Mouse (Mus musculus): Measurements from ENCODE around the gene Tuba1c. TPM values are rescaled to one million over a fixed set of nuclear protein-coding genes. Genes with fewer than 3 reads are reported as not detected.

The Tuba1c gene
- total and polyA plus RNA-seq, 2 experiments from 2014 or later: 9.6 to 22.6 TPM

DNA sequence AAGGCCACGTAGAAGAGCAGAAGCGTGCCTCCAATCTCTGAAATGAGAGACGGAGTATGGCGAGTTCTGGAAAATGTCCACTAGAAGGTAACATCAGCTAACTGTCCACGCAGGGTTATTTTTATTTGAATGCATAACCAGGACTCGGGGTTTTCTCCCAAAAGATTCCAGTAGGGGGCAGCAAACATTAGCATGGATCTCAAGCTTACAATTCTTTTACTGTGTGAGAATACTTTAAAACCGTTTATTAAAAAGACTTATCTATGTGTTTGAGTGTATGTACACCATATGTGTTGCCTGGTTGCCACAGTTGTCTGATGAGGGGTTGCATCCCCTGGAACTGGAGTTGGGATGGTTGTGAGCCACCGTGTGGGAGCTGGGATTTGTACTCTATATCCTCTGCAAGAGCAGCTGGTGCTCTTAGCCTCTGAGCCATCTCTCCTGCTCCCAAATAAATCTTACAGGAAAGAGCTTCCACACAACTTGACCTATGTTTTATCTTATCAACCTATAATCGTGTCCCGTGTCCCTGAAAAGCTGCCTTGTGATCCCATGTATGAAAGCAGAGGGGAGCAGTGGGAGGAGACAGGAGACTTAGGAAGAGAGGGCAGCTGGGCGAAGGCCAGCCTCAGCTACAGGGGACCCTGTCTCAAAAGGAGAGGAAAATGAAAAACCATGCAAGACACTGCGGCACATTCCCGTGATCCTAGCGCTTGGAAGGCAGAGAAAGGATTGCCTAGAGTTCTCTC lies 29.0 kb upstream of the Tuba1c start:
- Histone ChIP-seq H3K4me1 (ENCODE audit: insufficient read depth, low read length) (no peaks in the 10 kb centered on the region), H3K27me3 (ENCODE audit: insufficient read depth, low read length) (no peaks in the 10 kb centered on the region), H3K27ac (ENCODE audit: low read depth, low read length) (no peak overlapping the region), H3K36me3 (ENCODE audit: insufficient read depth, low read length) (no peaks in the 10 kb centered on the region), H3K4me2 (ENCODE audit: low read depth, low read length, poor library complexity, severe bottlenecking) (peak overlapping the region; percentile 34; the same call in 1 of the 2 replicates), H3K9me3 (ENCODE audit: low read length) (no peaks in the 10 kb centered on the region), H3K9ac (replicated peaks; ENCODE audit: low read length, poor library complexity, severe bottlenecking) (no peak overlapping the region), H3K4me3 (ENCODE audit: low read depth, low read length) (no peak overlapping the region)
- peak; percentile 84 for TF ChIP-seq CTCF (IDR thresholded peaks at IDR 0.05)
- peak; percentile 80 for DNase-seq (ENCODE audit: low spot score)
- 27% methylated on average over 14 of the region's 14 CpGs for WGBS
- ATAC-seq (ENCODE audit: low FRiP score): no peak

DNA sequence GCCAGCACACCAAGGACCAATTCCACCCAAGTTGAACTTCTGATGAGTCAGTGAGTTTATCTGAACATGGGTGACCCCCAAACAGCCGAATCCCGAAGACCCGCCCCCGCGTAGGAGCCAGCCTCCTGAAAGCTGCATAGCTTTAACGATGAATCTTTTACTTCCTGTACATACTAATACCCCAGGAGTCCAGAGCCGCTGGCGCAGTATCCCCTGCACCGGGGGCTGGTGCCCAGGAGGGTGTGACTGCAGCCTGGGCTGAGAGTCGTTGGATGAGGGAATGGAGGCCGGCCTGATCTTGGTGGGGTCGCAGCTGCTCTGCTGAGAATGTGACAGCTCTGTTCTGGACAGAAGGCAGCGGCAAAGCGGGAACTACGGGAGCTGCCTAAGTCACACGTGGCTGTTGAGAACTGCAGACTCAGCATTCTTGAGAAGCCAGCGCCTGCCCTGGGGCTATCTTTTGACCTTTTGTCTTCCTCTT lies 28.2 kb upstream of the Tuba1c start:
- H3K27me3 ChIP-seq (ENCODE audit: insufficient read depth, low read length): no peaks in the 10 kb centered on the region
- H3K4me2 ChIP-seq (ENCODE audit: low read depth, low read length, poor library complexity, severe bottlenecking): peak overlapping the region; percentile 34; the same call in 1 of the 2 replicates
- H3K27ac ChIP-seq (ENCODE audit: low read depth, low read length): no peak overlapping the region
- 15% methylated on average over 17 of the region's 17 CpGs for WGBS
- H3K9me3 ChIP-seq (ENCODE audit: low read length): no peaks in the 10 kb centered on the region
- no peak overlapping the region for H3K9ac ChIP-seq (replicated peaks; ENCODE audit: low read length, poor library complexity, severe bottlenecking)
- H3K36me3 ChIP-seq (ENCODE audit: insufficient read depth, low read length): no peaks in the 10 kb centered on the region
- no peaks in the 10 kb centered on the region for H3K4me1 ChIP-seq (ENCODE audit: insufficient read depth, low read length)
- H3K4me3 ChIP-seq (ENCODE audit: low read depth, low read length): no peak overlapping the region
- no peak for TF ChIP-seq CTCF (IDR thresholded peaks at IDR 0.05)
- ATAC-seq (ENCODE audit: low FRiP score) (no peak), DNase-seq (ENCODE audit: low spot score) (peak; percentile 28)

DNA sequence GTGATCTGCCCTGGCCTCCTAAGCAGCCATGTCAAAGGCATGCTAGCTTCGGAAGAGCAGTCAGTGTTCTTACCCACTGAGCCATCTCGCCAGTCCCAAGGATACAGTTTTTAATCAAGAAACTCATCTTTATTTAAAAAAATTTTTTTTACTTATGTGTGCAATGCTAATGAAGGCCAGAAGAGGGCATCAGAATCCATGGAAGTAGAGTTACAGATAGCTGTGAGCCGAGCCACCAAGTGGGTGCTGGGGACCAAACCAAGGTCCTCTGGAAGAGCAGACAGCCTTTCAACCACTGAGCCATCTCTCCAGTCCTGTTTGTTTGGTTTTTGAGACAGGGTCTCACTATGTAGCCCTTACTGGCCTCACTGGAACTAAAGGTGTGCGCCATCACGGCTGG lies 26.1 kb upstream of the Tuba1c start:
- H3K4me2 ChIP-seq (ENCODE audit: low read depth, low read length, poor library complexity, severe bottlenecking): no peak overlapping the region
- no peak overlapping the region for H3K9ac ChIP-seq (replicated peaks; ENCODE audit: low read length, poor library complexity, severe bottlenecking)
- DNase-seq (ENCODE audit: low spot score) (no peak), ATAC-seq (ENCODE audit: low FRiP score) (no peak)
- no peaks in the 10 kb centered on the region for H3K36me3 ChIP-seq (ENCODE audit: insufficient read depth, low read length)
- no peak overlapping the region for H3K4me3 ChIP-seq (ENCODE audit: low read depth, low read length)
- H3K27me3 ChIP-seq (ENCODE audit: insufficient read depth, low read length): no peaks in the 10 kb centered on the region
- no peak overlapping the region for H3K27ac ChIP-seq (ENCODE audit: low read depth, low read length)
- no peaks in the 10 kb centered on the region for H3K4me1 ChIP-seq (ENCODE audit: insufficient read depth, low read length)
- WGBS: 91% methylated on average over 5 of the region's 5 CpGs
- TF ChIP-seq CTCF (IDR thresholded peaks at IDR 0.05): peak; percentile 29; the same call in 1 of the 2 replicates
- H3K9me3 ChIP-seq (ENCODE audit: low read length): no peaks in the 10 kb centered on the region

DNA sequence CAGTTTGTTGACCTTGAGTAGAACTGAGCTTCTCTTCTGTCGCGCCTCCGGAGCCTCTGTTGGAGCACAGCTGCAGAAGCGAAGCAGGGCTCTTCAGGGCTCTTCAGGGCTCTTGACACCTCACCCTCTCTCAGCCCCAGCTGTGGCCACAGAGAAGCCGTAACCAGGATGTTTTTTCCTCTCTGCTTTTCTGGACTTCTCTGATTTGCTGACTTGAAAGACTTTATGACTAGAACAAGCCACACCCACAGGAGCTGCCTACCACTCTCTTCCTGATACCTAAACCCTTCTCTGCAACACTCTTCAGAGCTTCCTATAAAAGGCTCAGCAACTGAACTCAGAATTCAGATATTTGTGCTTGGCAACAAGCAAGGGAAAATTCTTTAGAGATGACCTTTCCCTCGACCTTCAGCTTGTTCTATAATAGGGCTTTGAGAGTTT lies 20.9 kb upstream of the Tuba1c start:
- Histone ChIP-seq H3K4me2 (ENCODE audit: low read depth, low read length, poor library complexity, severe bottlenecking) (no peak overlapping the region), H3K9me3 (ENCODE audit: low read length) (no peaks in the 10 kb centered on the region), H3K4me3 (ENCODE audit: low read depth, low read length) (no peak overlapping the region), H3K36me3 (ENCODE audit: insufficient read depth, low read length) (no peaks in the 10 kb centered on the region), H3K4me1 (ENCODE audit: insufficient read depth, low read length) (no peaks in the 10 kb centered on the region), H3K27me3 (ENCODE audit: insufficient read depth, low read length) (no peaks in the 10 kb centered on the region), H3K9ac (replicated peaks; ENCODE audit: low read length, poor library complexity, severe bottlenecking) (no peak overlapping the region), H3K27ac (ENCODE audit: low read depth, low read length) (no peak overlapping the region)
- 67% methylated on average over 6 of the region's 6 CpGs for WGBS
- no peak for TF ChIP-seq CTCF (IDR thresholded peaks at IDR 0.05)
- DNase-seq (ENCODE audit: low spot score): no peak
- ATAC-seq (ENCODE audit: low FRiP score): no peak

DNA sequence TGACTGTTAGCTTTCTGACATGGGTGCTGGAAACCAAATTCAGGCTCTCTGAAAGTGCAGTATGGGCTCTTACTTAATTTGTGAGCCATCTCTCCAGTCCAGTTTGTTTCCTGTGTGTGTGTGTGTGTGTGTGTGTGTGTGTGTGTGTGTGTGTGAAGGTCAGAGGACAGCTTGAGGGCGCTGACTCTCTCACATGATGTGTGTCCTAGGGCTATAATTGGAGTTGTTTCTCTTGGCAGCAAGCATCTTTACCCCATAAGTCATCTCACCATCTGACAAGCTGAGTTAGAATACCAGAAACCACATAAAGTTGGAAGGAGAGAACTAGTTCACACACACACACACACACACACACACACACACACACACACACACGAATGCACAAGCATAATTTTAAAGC lies 18.8 kb upstream of the Tuba1c start:
- Histone ChIP-seq H3K27me3 (ENCODE audit: insufficient read depth, low read length) (no peaks in the 10 kb centered on the region), H3K4me2 (ENCODE audit: low read depth, low read length, poor library complexity, severe bottlenecking) (no peak overlapping the region), H3K27ac (ENCODE audit: low read depth, low read length) (no peak overlapping the region), H3K4me1 (ENCODE audit: insufficient read depth, low read length) (no peaks in the 10 kb centered on the region), H3K9me3 (ENCODE audit: low read length) (no peaks in the 10 kb centered on the region), H3K4me3 (ENCODE audit: low read depth, low read length) (no peak overlapping the region), H3K9ac (replicated peaks; ENCODE audit: low read length, poor library complexity, severe bottlenecking) (no peak overlapping the region), H3K36me3 (ENCODE audit: insufficient read depth, low read length) (no peaks in the 10 kb centered on the region)
- ATAC-seq (ENCODE audit: low FRiP score) (no peak), DNase-seq (ENCODE audit: low spot score) (no peak)
- no peak for TF ChIP-seq CTCF (IDR thresholded peaks at IDR 0.05)
- WGBS: 76% methylated on average over 2 of the region's 2 CpGs

DNA sequence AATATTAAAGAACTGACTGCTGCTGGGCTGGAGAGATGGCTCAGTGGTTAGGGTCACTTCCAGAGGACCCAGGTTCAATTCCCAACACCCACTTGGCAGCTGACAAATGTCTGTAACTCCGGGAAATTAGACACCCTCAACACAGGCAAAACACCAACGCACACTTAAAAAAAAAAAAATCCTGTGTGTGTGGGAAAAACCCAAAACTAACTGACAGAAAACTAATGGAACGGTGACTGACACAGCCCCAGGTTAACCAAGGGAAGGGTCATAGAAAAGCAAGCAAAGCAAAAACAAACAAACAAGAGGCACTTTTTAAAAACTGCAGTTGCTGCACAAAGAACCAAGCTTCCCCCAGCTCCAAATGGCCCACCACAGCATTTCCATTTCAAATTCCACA lies 17.7 kb upstream of the Tuba1c start:
- ATAC-seq (ENCODE audit: low FRiP score): no peak
- no peaks in the 10 kb centered on the region for H3K4me1 ChIP-seq (ENCODE audit: insufficient read depth, low read length)
- H3K36me3 ChIP-seq (ENCODE audit: insufficient read depth, low read length): no peaks in the 10 kb centered on the region
- H3K4me2 ChIP-seq (ENCODE audit: low read depth, low read length, poor library complexity, severe bottlenecking): no peak overlapping the region
- DNase-seq (ENCODE audit: low spot score): no peak
- 83% methylated on average over 3 of the region's 3 CpGs for WGBS
- H3K9me3 ChIP-seq (ENCODE audit: low read length): no peaks in the 10 kb centered on the region
- TF ChIP-seq CTCF (IDR thresholded peaks at IDR 0.05): no peak
- no peaks in the 10 kb centered on the region for H3K27me3 ChIP-seq (ENCODE audit: insufficient read depth, low read length)
- H3K27ac ChIP-seq (ENCODE audit: low read depth, low read length): no peak overlapping the region
- H3K9ac ChIP-seq (replicated peaks; ENCODE audit: low read length, poor library complexity, severe bottlenecking): no peak overlapping the region
- H3K4me3 ChIP-seq (ENCODE audit: low read depth, low read length): no peak overlapping the region

Data from midbrain, postnatal 0 days (tissue).